Mouse (Mus musculus): ENCODE results near the gene Tnnc1.

Gene Tnnc1

GRCm38 (mm10) chr14:31208084-31208483, at the start of gene Tnnc1:
Gene Tnnc1 (plus strand): TSS chr14:31208312.
- DNase-seq (ENCODE audit: low spot score), result no peak

GRCm38 (mm10) chr14:31160196-31161150, 47.6 kb upstream of the Tnnc1 start:
- no peak for DNase-seq (ENCODE audit: low spot score)

- no peak for DNase-seq (ENCODE audit: low spot score)
Observed at GRCm38 (mm10) chr14:31161191-31161590, 46.9 kb upstream of the Tnnc1 start.

- no peak for DNase-seq (ENCODE audit: low spot score)
Observed at GRCm38 (mm10) chr14:31161638-31162037, 46.5 kb upstream of the Tnnc1 start.

- DNase-seq (ENCODE audit: low spot score), result no peak
Observed at GRCm38 (mm10) chr14:31164067-31164466, 44.0 kb upstream of the Tnnc1 start.

GRCm38 (mm10) chr14:31165010-31165409, 43.1 kb upstream of the Tnnc1 start:
- no peak for DNase-seq (ENCODE audit: low spot score)

- DNase-seq (ENCODE audit: low spot score), result no peak
Observed at GRCm38 (mm10) chr14:31165458-31165857, 42.7 kb upstream of the Tnnc1 start.

GRCm38 (mm10) chr14:31165991-31166630, 42.0 kb upstream of the Tnnc1 start:
- DNase-seq (ENCODE audit: low spot score), result no peak

- no peak for DNase-seq (ENCODE audit: low spot score)
Observed at GRCm38 (mm10) chr14:31166827-31167226, 41.3 kb upstream of the Tnnc1 start.

GRCm38 (mm10) chr14:31168425-31168824, 39.7 kb upstream of the Tnnc1 start, which contains the start of gene Stab1:
Gene Stab1 (minus strand): TSS chr14:31168641.
- no peak for DNase-seq (ENCODE audit: low spot score)

- no peak for DNase-seq (ENCODE audit: low spot score)
Observed at GRCm38 (mm10) chr14:31169508-31169907, 38.6 kb upstream of the Tnnc1 start.

GRCm38 (mm10) chr14:31170963-31171362, 37.1 kb upstream of the Tnnc1 start:
- no peak for DNase-seq (ENCODE audit: low spot score)

GRCm38 (mm10) chr14:31171386-31171785, 36.7 kb upstream of the Tnnc1 start:
- no peak for DNase-seq (ENCODE audit: low spot score)

- DNase-seq (ENCODE audit: low spot score), result no peak
Observed at GRCm38 (mm10) chr14:31171821-31172220, 36.3 kb upstream of the Tnnc1 start.

- no peak for DNase-seq (ENCODE audit: low spot score)
Observed at GRCm38 (mm10) chr14:31172781-31173455, 35.2 kb upstream of the Tnnc1 start.

GRCm38 (mm10) chr14:31173537-31173936, 34.6 kb upstream of the Tnnc1 start:
- no peak for DNase-seq (ENCODE audit: low spot score)

- DNase-seq (ENCODE audit: low spot score), result no peak
Observed at GRCm38 (mm10) chr14:31177287-31177686, 30.8 kb upstream of the Tnnc1 start.

- no peak for DNase-seq (ENCODE audit: low spot score)
Observed at GRCm38 (mm10) chr14:31177715-31178114, 30.4 kb upstream of the Tnnc1 start.

GRCm38 (mm10) chr14:31179677-31180365, 28.3 kb upstream of the Tnnc1 start:
- no peak for DNase-seq (ENCODE audit: low spot score)

- DNase-seq (ENCODE audit: low spot score), result no peak
Observed at GRCm38 (mm10) chr14:31181512-31181911, 26.6 kb upstream of the Tnnc1 start.

GRCm38 (mm10) chr14:31182786-31183290, 25.3 kb upstream of the Tnnc1 start:
- no peak for DNase-seq (ENCODE audit: low spot score)

- DNase-seq (ENCODE audit: low spot score), result no peak
Observed at GRCm38 (mm10) chr14:31183541-31183940, 24.6 kb upstream of the Tnnc1 start.
